Mouse (Mus musculus) heart, embryonic 14.5 days (tissue): ENCODE results near the gene Slc41a1. TPM values are rescaled to one million over a fixed set of nuclear protein-coding genes. Genes with fewer than 3 reads are reported as not detected.

Source experiments
- ATAC-seq: fragments of 200-750 bp; cut with Nextera tagmentation; 2 replicates; pipeline ENCODE4 v1.8.0; 2017; ENCODE audit warnings: low read depth, moderate TSS enrichment; ENCODE audit not compliant: insufficient number of reproducible peaks, insufficient read depth, low FRiP score
- H3K27ac ChIP-seq, 2 experiments: fragments of 200-500 bp in 1 of 2; fragments of 300-500 bp in 1 of 2; sonication (generic) in 1 of 2; replicated peaks in 1 of 2; 2 replicates each; pipeline ENCODE4 v1.5.1; 2012 to 2014; ENCODE audit warnings: low read depth in 2 of 2, low read length in 2 of 2, control low read depth in 1 of 2, mild to moderate bottlenecking in 1 of 2, mixed read lengths in 1 of 2; ENCODE audit not compliant: control insufficient read depth in 1 of 2, insufficient read depth in 1 of 2
- H3K27me3 ChIP-seq: fragments of 300-500 bp; sonication (generic); 2 replicates; pipeline ENCODE4 v1.6.1; 2014; ENCODE audit warnings: mild to moderate bottlenecking, low read length, control low read depth; ENCODE audit not compliant: control insufficient read depth, insufficient read depth
- H3K36me3 ChIP-seq: fragments of 300-500 bp; sonication (generic); 2 replicates; pipeline ENCODE4 v1.6.1; 2014; ENCODE audit warnings: mild to moderate bottlenecking, control low read depth, low read length, mixed read lengths; ENCODE audit not compliant: control insufficient read depth, insufficient read depth
- H3K4me1 ChIP-seq, 2 experiments: fragments of 200-500 bp in 1 of 2; fragments of 300-500 bp in 1 of 2; sonication (generic) in 1 of 2; 2 replicates each; pipeline ENCODE4 v1.6.1; 2012 to 2014; ENCODE audit warnings: low read length in 2 of 2, control low read depth in 1 of 2, mixed read lengths in 1 of 2; ENCODE audit not compliant: control insufficient read depth in 2 of 2, insufficient read depth in 2 of 2
- H3K4me2 ChIP-seq: fragments of 300-500 bp; sonication (generic); 2 replicates; pipeline ENCODE4 v1.6.1; 2014; ENCODE audit warnings: mild to moderate bottlenecking, low read length
- H3K4me3 ChIP-seq, 2 experiments: fragments of 200-500 bp in 1 of 2; fragments of 300-500 bp in 1 of 2; sonication (generic) in 1 of 2; 2 replicates each; pipeline ENCODE4 v1.5.1; 2012 to 2014; ENCODE audit warnings: low read length in 2 of 2, mild to moderate bottlenecking in 2 of 2, control low read depth in 1 of 2, low read depth in 1 of 2, moderate library complexity in 1 of 2; ENCODE audit not compliant: control insufficient read depth in 1 of 2, insufficient read depth in 1 of 2
- H3K9ac ChIP-seq: fragments of 300-500 bp; sonication (generic); 2 replicates; pipeline ENCODE4 v1.6.1; 2014; ENCODE audit warnings: mild to moderate bottlenecking, low read length
- H3K9me3 ChIP-seq: fragments of 300-500 bp; sonication (generic); 2 replicates; pipeline ENCODE4 v1.6.1; 2016; ENCODE audit warnings: low read length, control low read depth; ENCODE audit not compliant: control insufficient read depth
- WGBS: fragments of 180-500 bp; shearing (Covaris S2); extraction: QIAGEN DNeasy Blood & Tissue Kit; methylation state at CpG from one replicate; pipeline ENCODE4 v1.1.7; 2014; 5-methylcytosine and 5-hydroxymethylcytosine counted together
- polyA plus RNA-seq: library from polyadenylated mRNA; unstranded; fragments of >200 nt; fragmentation: Nextera tagmentation; extraction: Ambion mirVana; gene quantifications from 2 replicates; pipeline ENCODE4 v1.2.1, GENCODE M21; 2014

Gene Slc41a1
- polyA plus RNA-seq, 1 experiment from 2014 or later = 8.2 TPM

GRCm38 (mm10) chr1:131827787-131828258, 530 bp downstream of the Slc41a1 start:
- Histone ChIP-seq H3K9ac (peak overlapping the region; percentile 91), H3K36me3 (peaks cover 19% of the 10 kb centered on the region), H3K4me3 (peak overlapping the region; percentile 75 to 91), H3K4me1 (peaks cover 6 to 16% of the 10 kb centered on the region in 2 experiments), H3K27me3 (no peaks in the 10 kb centered on the region), H3K27ac (peak overlapping the region; percentile 50 to 82), H3K4me2 (peak overlapping the region; percentile 75), H3K9me3 (no peaks in the 10 kb centered on the region)
- WGBS = 0% methylated on average over 36 of the region's 36 CpGs
- peak; percentile 95 for ATAC-seq

- peak overlapping the region; percentile 75 to 91 for H3K4me3 ChIP-seq
- ATAC-seq = peak; percentile 61
- peak overlapping the region; percentile 91 for H3K9ac ChIP-seq
- H3K36me3 ChIP-seq = peaks cover 23% of the 10 kb centered on the region
- no peaks in the 10 kb centered on the region for H3K9me3 ChIP-seq
- peak overlapping the region; percentile 75 for H3K4me2 ChIP-seq
- peak overlapping the region; percentile 50 to 82 for H3K27ac ChIP-seq
- no peaks in the 10 kb centered on the region for H3K27me3 ChIP-seq
- H3K4me1 ChIP-seq = peaks cover 6 to 16% of the 10 kb centered on the region in 2 experiments
- WGBS = 2% methylated on average over 22 of the region's 22 CpGs
Measured at GRCm38 (mm10) chr1:131828297-131829126, 1.2 kb downstream of the Slc41a1 start.

GRCm38 (mm10) chr1:131829279-131829678, 2.0 kb downstream of the Slc41a1 start:
- peaks cover 30% of the 10 kb centered on the region for H3K36me3 ChIP-seq
- no peaks in the 10 kb centered on the region for H3K27me3 ChIP-seq
- no peaks in the 10 kb centered on the region for H3K9me3 ChIP-seq
- H3K27ac ChIP-seq = no peak overlapping the region
- H3K4me1 ChIP-seq = peaks cover 6 to 16% of the 10 kb centered on the region in 2 experiments
- peak overlapping the region in 1 of 2 experiments; percentile 91; a peak in 2 of 4 replicates for H3K4me3 ChIP-seq
- no peak for ATAC-seq
- WGBS = 46% methylated on average over 5 of the region's 5 CpGs
- peak overlapping the region; percentile 91 for H3K9ac ChIP-seq
- peak overlapping the region; percentile 75 for H3K4me2 ChIP-seq

- H3K27me3 ChIP-seq = no peaks in the 10 kb centered on the region
- H3K36me3 ChIP-seq = peaks cover 37% of the 10 kb centered on the region
- H3K27ac ChIP-seq = no peak overlapping the region
- no peak overlapping the region for H3K9ac ChIP-seq
- H3K4me1 ChIP-seq = peaks cover 6 to 16% of the 10 kb centered on the region in 2 experiments
- no peak for ATAC-seq
- no peaks in the 10 kb centered on the region for H3K9me3 ChIP-seq
- no peak overlapping the region for H3K4me2 ChIP-seq
- H3K4me3 ChIP-seq = no peak overlapping the region
- WGBS = 82% methylated on average over 15 of the region's 15 CpGs
Measured at GRCm38 (mm10) chr1:131830561-131830960, 3.3 kb downstream of the Slc41a1 start.

GRCm38 (mm10) chr1:131830971-131831641, 3.8 kb downstream of the Slc41a1 start:
- no peak overlapping the region for H3K4me2 ChIP-seq
- no peak for ATAC-seq

GRCm38 (mm10) chr1:131837035-131837434, 9.7 kb downstream of the Slc41a1 start:
- Histone ChIP-seq H3K9me3 (no peaks in the 10 kb centered on the region), H3K4me1 (no peaks in the 10 kb centered on the region; a peak in 1 of 4 replicates), H3K36me3 (peaks cover 54% of the 10 kb centered on the region), H3K4me3 (no peak overlapping the region), H3K27me3 (no peaks in the 10 kb centered on the region), H3K27ac (no peak overlapping the region), H3K4me2 (no peak overlapping the region), H3K9ac (no peak overlapping the region)
- 85% methylated on average over 3 of the region's 3 CpGs for WGBS
- no peak for ATAC-seq

More at GRCm38 (mm10) chr1:131830971-131831641, 3.8 kb downstream of the Slc41a1 start:
- H3K36me3 ChIP-seq = peaks cover 40% of the 10 kb centered on the region
- no peaks in the 10 kb centered on the region for H3K9me3 ChIP-seq
- H3K9ac ChIP-seq = no peak overlapping the region
- no peak overlapping the region for H3K4me3 ChIP-seq
- 72% methylated on average over 8 of the region's 8 CpGs for WGBS
- no peaks in the 10 kb centered on the region for H3K27me3 ChIP-seq
- H3K27ac ChIP-seq = no peak overlapping the region
- peaks cover 6 to 16% of the 10 kb centered on the region in 2 experiments for H3K4me1 ChIP-seq

DNA sequence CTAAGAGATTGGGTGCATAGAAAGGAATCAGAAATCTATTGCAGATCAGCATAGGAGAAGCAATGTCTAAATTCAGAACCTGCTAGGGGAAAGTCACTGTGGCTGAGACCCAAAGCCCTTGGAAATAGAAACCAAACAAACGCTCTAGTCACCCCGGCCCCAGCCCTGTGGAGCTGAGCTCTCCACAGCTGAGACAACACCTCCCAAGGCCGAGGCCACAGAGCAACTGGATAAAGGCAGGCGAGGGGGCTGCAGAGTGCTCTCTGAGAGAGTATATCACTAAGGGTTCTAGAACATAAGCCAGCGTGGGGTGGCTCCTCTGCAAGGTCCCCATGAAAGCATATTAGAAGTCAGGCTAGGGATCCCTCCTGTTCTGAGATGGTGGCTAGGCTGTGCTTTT, 11.2 kb downstream of the Slc41a1 start:
- Histone ChIP-seq H3K4me3 (no peak overlapping the region), H3K9me3 (no peaks in the 10 kb centered on the region), H3K4me1 (no peaks in the 10 kb centered on the region; a peak in 1 of 4 replicates), H3K4me2 (no peak overlapping the region), H3K27me3 (no peaks in the 10 kb centered on the region), H3K27ac (no peak overlapping the region), H3K36me3 (peaks cover 64% of the 10 kb centered on the region), H3K9ac (no peak overlapping the region)
- WGBS = 65% methylated on average over 5 of the region's 5 CpGs
- ATAC-seq = no peak
